Mouse (Mus musculus) intestine, embryonic 15.5 days (tissue): ENCODE results near the gene Tnfrsf4. TPM values are rescaled to one million over a fixed set of nuclear protein-coding genes. Genes with fewer than 3 reads are reported as not detected.

Experiments
- ATAC-seq: fragments of 200-750 bp; cut with Nextera tagmentation; 2 replicates; pipeline ENCODE4 v1.8.0; 2017; ENCODE audit warnings: moderate TSS enrichment, moderate library complexity
- H3K27ac ChIP-seq: fragments of 300-500 bp; sonication (generic); 2 replicates; pipeline ENCODE4 v1.5.1; 2015; ENCODE audit warnings: mild to moderate bottlenecking, inconsistent platforms
- H3K27me3 ChIP-seq: fragments of 300-500 bp; sonication (generic); replicated peaks from 2 replicates; pipeline ENCODE4 v1.6.1; 2015; ENCODE audit warnings: inconsistent platforms
- H3K36me3 ChIP-seq: fragments of 300-500 bp; sonication (generic); 2 replicates; pipeline ENCODE4 v1.6.1; 2015; ENCODE audit warnings: inconsistent platforms
- H3K4me1 ChIP-seq: fragments of 300-500 bp; sonication (generic); replicated peaks from 2 replicates; pipeline ENCODE4 v1.6.1; 2015; ENCODE audit warnings: inconsistent platforms
- H3K4me2 ChIP-seq: fragments of 300-500 bp; sonication (generic); replicated peaks from 2 replicates; pipeline ENCODE4 v1.6.1; 2015; ENCODE audit warnings: mild to moderate bottlenecking, inconsistent platforms
- H3K4me3 ChIP-seq: fragments of 300-500 bp; sonication (generic); replicated peaks from 2 replicates; pipeline ENCODE4 v1.5.1; 2015; ENCODE audit warnings: inconsistent platforms
- H3K9ac ChIP-seq: fragments of 300-500 bp; sonication (generic); 2 replicates; pipeline ENCODE4 v1.6.1; 2015; ENCODE audit warnings: inconsistent platforms
- H3K9me3 ChIP-seq: fragments of 300-500 bp; sonication (generic); 2 replicates; pipeline ENCODE4 v1.6.1; 2016; ENCODE audit warnings: inconsistent platforms
- whole genome bisulfite sequencing: fragments of 180-500 bp; shearing (Covaris S2); methylation state at CpG from one replicate; pipeline ENCODE4 v1.1.7; 2015; 5-methylcytosine and 5-hydroxymethylcytosine counted together
- polyA plus RNA-seq: library from polyadenylated mRNA; unstranded; fragments of >200 nt; fragmentation: Nextera tagmentation; extraction: Ambion mirVana; gene quantifications from 2 replicates; pipeline ENCODE4 v1.2.1, GENCODE M21; 2015

The Tnfrsf4 gene
- polyA plus RNA-seq = 0.49 and 0.52 TPM in 2 replicates

DNA sequence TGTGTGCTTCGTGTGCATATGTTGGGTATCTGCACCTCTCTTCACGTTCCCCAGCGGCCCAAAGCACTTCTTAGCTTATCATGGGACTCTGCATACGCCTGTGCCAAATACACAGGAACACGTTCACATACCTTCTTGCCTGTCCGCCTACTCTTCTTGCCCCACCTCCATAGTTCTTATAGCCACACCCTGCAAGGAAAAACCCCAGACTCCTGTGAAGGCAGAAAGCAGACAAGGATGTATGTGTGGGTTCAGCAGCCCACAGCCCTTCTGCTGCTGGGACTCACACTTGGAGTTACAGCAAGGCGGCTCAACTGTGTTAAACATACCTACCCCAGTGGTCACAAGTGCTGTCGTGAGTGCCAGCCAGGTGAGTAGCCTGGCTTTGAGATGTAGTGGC, at the start of gene Tnfrsf4:
Gene Tnfrsf4, plus strand, starts transcription at position 207 of the 400 bp plus-strand sequence.
- no peak within 1 kb of the TSS for H3K4me3 ChIP-seq
- H3K36me3 ChIP-seq = peaks cover 32% of the 10 kb centered on the region
- no peak within 1 kb of the TSS for H3K4me2 ChIP-seq
- H3K27ac ChIP-seq = no peak within 1 kb of the TSS
- no peaks in the 10 kb centered on the region for H3K27me3 ChIP-seq
- H3K9me3 ChIP-seq = no peaks in the 10 kb centered on the region
- no peak within 1 kb of the TSS for H3K9ac ChIP-seq
- WGBS = 78% methylated on average over 8 of the region's 8 CpGs
- ATAC-seq = peak; percentile 16; the same call in 1 of the 2 replicates
- H3K4me1 ChIP-seq = no peaks in the 10 kb centered on the region

DNA sequence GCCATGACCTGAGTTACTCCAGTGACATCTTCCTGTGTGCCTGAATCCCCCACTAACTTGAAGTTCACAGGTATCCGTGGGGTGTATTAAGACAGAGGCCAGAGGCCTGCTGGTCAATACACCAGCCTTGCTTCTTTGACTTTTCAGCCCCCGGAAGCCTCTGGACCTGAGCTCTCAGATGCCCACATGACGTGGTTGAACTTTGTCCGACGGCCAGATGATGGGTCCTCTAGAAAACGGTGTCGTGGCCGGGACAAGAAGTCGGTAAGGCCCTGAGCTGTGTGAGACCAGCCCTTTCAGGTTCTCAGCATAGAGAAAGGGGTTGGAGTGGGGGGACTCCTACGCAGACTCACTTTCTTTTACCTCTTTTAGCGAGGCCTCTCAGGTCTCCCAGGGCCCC, 49.2 kb upstream of the Tnfrsf4 start:
- Histone ChIP-seq H3K36me3 (0 out of 2 replicates have a peak, but pooled peaks cover 6% of the 10 kb centered on the region), H3K4me3 (no peak overlapping the region), H3K27me3 (no peaks in the 10 kb centered on the region), H3K27ac (no peak overlapping the region), H3K4me1 (peaks cover 21% of the 10 kb centered on the region), H3K9me3 (no peaks in the 10 kb centered on the region), H3K9ac (no peak overlapping the region), H3K4me2 (no peak overlapping the region)
- WGBS = 91% methylated on average over 11 of the region's 11 CpGs
- no peak for ATAC-seq

DNA sequence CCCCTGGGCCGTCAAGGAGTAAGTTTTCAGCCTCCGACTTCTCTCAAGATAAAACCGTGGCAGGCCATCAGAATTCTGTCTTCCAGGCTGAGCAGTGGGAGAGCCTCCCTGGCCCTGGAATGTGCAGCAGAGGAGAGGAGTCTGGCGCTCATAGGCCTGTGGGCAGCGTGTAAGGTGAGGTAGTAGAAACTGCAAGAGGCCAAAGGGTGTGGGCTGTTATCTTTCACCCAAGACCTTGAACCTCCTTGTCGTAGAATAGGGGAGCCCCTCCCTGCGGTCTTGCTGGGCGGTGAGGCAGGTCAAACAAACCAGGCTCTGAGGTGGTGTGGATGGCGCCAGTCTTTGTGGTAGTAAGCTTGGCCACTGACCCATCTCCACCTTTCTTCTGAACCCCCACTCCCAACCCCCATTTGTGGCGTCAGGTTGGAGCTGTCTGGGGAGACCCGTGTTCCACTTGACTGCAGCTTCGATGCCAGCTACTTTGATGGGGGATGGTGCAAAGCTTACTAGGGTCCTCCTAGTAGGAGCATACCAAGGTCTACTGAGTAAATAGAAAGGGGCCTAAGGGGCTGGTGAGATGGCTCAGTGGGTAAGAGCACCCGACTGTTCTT, 44.5 kb upstream of the Tnfrsf4 start:
- peak; percentile 84 for ATAC-seq
- Histone ChIP-seq H3K9ac (no peak overlapping the region), H3K4me1 (0 out of 2 replicates have a peak, but pooled peaks cover 5% of the 10 kb centered on the region), H3K27ac (0 out of 2 replicates have a peak overlapping the region, but pooled peaks have one; percentile 23), H3K36me3 (0 out of 2 replicates have a peak, but pooled peaks cover 6% of the 10 kb centered on the region), H3K4me2 (no peak overlapping the region; the same call in 1 of the 2 replicates), H3K27me3 (no peaks in the 10 kb centered on the region), H3K4me3 (no peak overlapping the region), H3K9me3 (no peaks in the 10 kb centered on the region)
- WGBS = 58% methylated on average over 13 of the region's 13 CpGs

DNA sequence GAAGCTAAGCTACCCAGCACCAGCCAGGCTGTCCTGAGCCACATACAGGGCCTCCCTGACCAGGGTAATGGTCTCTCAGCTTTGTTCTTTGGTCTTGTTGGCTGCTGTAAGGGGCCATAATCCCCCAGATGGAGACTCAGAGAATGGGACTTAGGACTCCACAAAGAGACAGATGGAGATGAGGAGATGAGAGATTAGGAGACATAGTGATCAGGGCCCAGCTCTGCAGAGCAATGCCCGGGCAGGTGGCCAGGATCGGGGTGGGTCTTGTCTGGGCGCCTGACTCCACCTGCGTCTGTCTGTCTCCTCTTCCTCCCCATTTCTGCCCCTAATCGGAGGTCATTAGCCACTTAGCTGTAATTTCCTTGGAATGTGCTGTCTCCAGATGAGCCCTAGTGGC, 43.4 kb upstream of the Tnfrsf4 start:
- no peak for ATAC-seq
- H3K4me1 ChIP-seq = 0 out of 2 replicates have a peak, but pooled peaks cover 5% of the 10 kb centered on the region
- WGBS = 72% methylated on average over 5 of the region's 5 CpGs

DNA sequence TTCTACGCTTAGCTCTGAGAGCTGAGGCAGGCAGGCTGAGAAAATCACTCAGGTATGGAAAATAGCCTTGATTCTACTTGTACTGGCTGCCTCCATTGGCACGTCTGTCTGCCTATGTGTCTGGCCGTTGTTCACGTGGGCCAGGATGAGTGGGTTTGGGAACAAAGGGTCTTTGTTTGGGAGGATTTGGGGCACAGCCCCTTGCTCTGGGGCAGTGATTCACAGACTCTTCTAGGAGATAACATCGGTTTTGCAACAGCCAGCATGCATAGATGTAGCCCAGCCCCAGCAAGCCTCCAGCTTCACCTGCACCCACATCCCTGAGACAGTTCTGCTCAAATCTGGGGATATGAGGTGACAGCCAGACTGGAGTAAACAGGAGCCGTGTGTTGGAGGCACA, 41.0 kb upstream of the Tnfrsf4 start:
- H3K9me3 ChIP-seq = no peaks in the 10 kb centered on the region
- H3K4me3 ChIP-seq = no peak overlapping the region
- H3K9ac ChIP-seq = no peak overlapping the region
- WGBS = 73% methylated on average over 6 of the region's 6 CpGs
- no peak for ATAC-seq
- H3K27ac ChIP-seq = no peak overlapping the region
- H3K4me2 ChIP-seq = no peak overlapping the region
- no peaks in the 10 kb centered on the region for H3K36me3 ChIP-seq
- H3K4me1 ChIP-seq = 0 out of 2 replicates have a peak, but pooled peaks cover 5% of the 10 kb centered on the region
- H3K27me3 ChIP-seq = no peaks in the 10 kb centered on the region

More for the DNA sequence above, 43.4 kb upstream of the Tnfrsf4 start:
- Histone ChIP-seq H3K27me3 (no peaks in the 10 kb centered on the region), H3K27ac (no peak overlapping the region), H3K4me3 (no peak overlapping the region), H3K9ac (no peak overlapping the region), H3K4me2 (no peak overlapping the region), H3K9me3 (no peaks in the 10 kb centered on the region), H3K36me3 (0 out of 2 replicates have a peak, but pooled peaks cover 4% of the 10 kb centered on the region)

DNA sequence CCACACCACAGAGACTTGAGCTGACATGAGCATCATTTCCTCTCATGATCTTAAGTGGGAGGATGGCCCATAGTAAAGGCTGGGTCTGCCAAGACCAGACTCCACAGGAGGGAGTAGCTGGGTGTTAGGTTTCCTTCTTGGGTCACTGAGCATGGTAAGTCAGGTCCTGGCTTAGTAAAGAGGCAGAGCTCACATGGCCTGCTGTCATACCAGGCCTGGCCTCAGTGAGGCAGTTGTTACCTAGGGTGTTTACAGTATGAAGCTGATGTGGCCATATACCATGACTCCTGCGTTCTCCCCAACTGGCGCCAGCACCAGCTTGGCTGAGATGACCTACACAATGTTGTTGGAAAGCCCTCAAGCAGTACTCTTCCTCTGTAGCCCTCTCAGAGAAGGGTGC, 40.4 kb upstream of the Tnfrsf4 start:
- Histone ChIP-seq H3K9ac (no peak overlapping the region), H3K4me2 (no peak overlapping the region), H3K27ac (no peak overlapping the region), H3K9me3 (no peaks in the 10 kb centered on the region), H3K4me3 (no peak overlapping the region), H3K27me3 (no peaks in the 10 kb centered on the region), H3K4me1 (0 out of 2 replicates have a peak, but pooled peaks cover 5% of the 10 kb centered on the region), H3K36me3 (no peaks in the 10 kb centered on the region)
- no peak for ATAC-seq
- WGBS = 72% methylated on average over 2 of the region's 2 CpGs

DNA sequence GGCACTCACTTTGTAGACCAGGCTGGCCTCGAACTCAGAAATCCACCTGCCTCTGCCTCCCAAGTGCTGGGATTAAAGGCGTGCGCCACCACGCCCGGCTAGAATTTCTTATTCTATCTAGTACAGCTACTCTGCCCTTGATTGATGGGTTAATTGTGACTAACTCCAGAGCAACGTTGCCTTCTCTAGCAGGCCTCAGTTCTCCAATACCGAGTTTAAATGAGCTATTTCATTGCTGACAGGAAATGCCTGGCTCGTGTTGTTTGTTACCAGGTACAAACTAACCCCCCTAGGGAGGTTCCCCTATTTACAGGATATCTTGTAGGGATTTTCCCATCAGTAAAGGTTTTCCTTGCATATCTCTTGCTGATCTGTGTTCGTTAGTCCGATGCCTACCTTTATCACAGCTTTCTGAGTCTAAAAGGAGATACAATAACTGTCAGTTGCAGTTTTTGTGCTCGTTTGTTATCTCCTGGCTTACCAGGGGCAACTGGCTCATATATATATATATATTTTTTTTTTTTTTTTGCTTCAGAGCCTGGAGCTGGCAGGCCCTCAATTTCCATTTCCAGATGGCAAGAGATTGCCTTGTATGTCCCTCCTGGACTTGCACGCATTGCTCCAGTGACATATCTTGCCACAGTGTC, 32.1 kb upstream of the Tnfrsf4 start:
- no peaks in the 10 kb centered on the region for H3K4me1 ChIP-seq
- no peaks in the 10 kb centered on the region for H3K36me3 ChIP-seq
- ATAC-seq = no peak
- H3K4me3 ChIP-seq = no peak overlapping the region
- H3K9me3 ChIP-seq = no peaks in the 10 kb centered on the region
- no peak overlapping the region for H3K4me2 ChIP-seq
- H3K27me3 ChIP-seq = no peaks in the 10 kb centered on the region
- H3K9ac ChIP-seq = no peak overlapping the region
- no peak overlapping the region for H3K27ac ChIP-seq
- 75% methylated on average over 12 of the region's 12 CpGs for WGBS

DNA sequence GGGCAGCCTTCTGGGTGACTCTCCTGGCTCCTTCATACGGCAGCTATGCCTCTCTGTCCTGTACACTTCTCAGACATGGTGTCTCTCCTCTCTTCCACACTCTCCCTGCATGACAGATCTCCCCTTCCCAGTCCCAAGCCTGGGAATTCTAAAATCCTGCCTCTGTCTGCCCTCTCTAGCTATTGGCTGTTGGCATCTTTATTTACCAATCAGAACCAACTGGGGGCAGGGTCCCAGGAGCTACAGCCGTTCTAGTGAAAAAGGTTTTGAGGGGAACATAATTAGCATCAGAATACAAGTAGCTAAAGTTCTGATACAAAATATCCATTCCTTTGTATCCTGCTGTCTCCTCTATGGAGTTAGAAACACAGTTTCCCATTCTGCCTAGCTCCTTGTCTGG, 29.9 kb upstream of the Tnfrsf4 start:
- Histone ChIP-seq H3K9me3 (no peaks in the 10 kb centered on the region), H3K27ac (no peak overlapping the region), H3K4me3 (no peak overlapping the region), H3K4me2 (no peak overlapping the region), H3K9ac (0 out of 2 replicates have a peak overlapping the region, but pooled peaks have one; percentile 15), H3K36me3 (no peaks in the 10 kb centered on the region), H3K4me1 (no peaks in the 10 kb centered on the region), H3K27me3 (no peaks in the 10 kb centered on the region)
- WGBS = 19% methylated on average over 2 of the region's 2 CpGs
- no peak for ATAC-seq

DNA sequence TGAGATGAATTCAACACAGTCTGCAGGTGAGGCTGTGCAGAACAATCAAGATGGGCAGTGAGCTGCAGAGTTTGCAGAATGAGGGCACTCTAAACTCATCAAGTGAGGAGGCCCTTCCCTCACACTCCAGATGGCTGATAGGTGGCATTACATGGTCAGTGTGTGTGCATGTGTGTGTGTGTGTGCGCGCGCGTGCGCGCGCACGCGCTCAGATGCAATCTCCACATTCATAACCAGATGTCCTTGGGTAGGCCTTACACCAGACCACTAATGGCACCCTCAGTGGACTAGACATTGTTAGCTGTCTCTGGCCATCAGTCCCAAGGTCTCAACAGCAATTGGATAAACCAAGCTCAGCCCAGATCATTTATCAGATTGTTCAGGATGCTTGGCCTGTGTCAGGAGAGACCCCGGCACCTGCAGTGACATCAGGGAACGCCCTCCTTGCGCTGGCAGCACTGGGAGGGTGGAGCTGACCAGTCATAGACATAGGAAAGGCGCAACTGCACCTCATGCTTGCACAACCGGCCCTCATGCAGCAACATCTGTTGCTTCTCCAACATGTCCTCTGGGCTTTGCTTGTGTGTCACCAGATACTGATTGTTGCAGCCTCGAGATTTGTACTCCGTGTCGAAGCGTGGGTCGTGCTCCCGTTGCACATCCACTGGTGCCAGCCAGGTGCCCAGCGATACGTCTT, 22.3 kb upstream of the Tnfrsf4 start:
- peaks cover 20% of the 10 kb centered on the region for H3K4me1 ChIP-seq
- H3K4me3 ChIP-seq = peak overlapping the region; percentile 94
- H3K36me3 ChIP-seq = no peaks in the 10 kb centered on the region
- H3K27ac ChIP-seq = peak overlapping the region; percentile 97; the same call in 1 of the 2 replicates
- no peak for ATAC-seq
- H3K4me2 ChIP-seq = peak overlapping the region; percentile 93
- H3K9ac ChIP-seq = peak overlapping the region; percentile 85
- WGBS = 81% methylated on average over 22 of the region's 22 CpGs
- H3K27me3 ChIP-seq = no peaks in the 10 kb centered on the region
- no peaks in the 10 kb centered on the region for H3K9me3 ChIP-seq

DNA sequence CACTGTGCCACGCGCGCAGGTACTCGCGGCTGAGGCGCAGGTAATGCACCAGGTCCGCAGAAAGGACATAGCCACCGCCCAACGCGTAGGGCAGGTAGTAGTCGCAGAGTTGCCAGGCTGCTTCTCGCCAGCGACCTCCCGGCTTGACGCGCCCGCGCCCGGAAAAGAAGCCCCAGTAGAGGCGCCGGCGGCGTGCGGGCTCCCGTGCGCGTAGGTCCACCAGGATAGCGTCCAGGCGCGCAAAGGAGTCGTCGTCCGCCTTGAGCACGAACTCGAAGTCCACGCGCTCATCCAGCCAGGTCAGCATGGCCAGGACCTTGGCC, 21.8 kb upstream of the Tnfrsf4 start:
- H3K4me3 ChIP-seq = peak overlapping the region; percentile 94
- no peak; the same call in 1 of the 2 replicates for ATAC-seq
- peaks cover 20% of the 10 kb centered on the region for H3K4me1 ChIP-seq
- H3K9ac ChIP-seq = peak overlapping the region; percentile 85
- H3K9me3 ChIP-seq = no peaks in the 10 kb centered on the region
- H3K27ac ChIP-seq = peak overlapping the region; percentile 97
- 23% methylated on average over 37 of the region's 37 CpGs for WGBS
- H3K27me3 ChIP-seq = no peaks in the 10 kb centered on the region
- peaks cover 4% of the 10 kb centered on the region; the same call in 1 of the 2 replicates for H3K36me3 ChIP-seq
- peak overlapping the region; percentile 93 for H3K4me2 ChIP-seq

DNA sequence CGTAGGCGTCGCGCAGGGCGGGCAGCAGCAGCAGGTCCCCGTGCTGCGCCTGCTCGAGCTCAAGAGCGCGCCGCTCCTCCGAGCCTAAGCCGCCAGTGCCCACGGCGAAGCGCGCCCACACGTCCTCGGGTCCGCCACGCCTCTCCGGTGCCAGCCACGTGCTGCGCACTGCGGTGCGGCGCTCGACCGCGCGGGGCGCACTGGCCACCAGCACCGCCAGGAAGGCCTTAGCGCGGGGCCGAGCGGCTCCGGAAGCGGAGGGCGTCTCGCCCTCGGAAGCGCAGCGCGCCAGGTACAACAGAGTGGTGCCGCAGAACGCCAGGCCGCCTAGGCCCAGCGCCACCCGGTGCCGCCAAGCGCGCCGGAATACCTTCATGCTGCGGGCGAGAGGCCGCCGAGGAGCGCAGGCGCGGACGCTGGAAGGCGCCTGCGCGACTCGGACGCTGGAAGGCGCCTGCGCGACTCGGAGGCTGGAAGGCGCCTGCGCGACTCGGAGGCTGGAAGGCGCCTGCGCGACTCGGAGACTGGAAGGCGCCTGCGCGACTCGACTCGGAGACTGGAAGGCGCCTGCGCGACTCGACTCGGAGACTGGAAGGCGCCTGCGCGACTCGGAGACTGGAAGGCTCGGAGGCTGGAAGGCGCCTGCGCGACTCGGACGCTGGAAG, 21.3 kb upstream of the Tnfrsf4 start, which contains the start of the genes B3galt6 and Sdf4:
Gene B3galt6, minus strand, starts transcription at position 409 of the 665 bp plus-strand sequence.
Gene Sdf4, plus strand, starts transcription at position 632 of the 665 bp plus-strand sequence.
- peaks cover 6% of the 10 kb centered on the region for H3K36me3 ChIP-seq
- WGBS = under 1% methylated on average over 99 of the region's 99 CpGs
- H3K4me2 ChIP-seq = peak within 1 kb of the TSS; percentile 93
- H3K9ac ChIP-seq = peak within 1 kb of the TSS; percentile 89
- H3K9me3 ChIP-seq = no peaks in the 10 kb centered on the region
- peak within 1 kb of the TSS; percentile 94 for H3K4me3 ChIP-seq
- peak within 1 kb of the TSS; percentile 97 for H3K27ac ChIP-seq
- ATAC-seq = peak; percentile 89
- H3K27me3 ChIP-seq = no peaks in the 10 kb centered on the region
- H3K4me1 ChIP-seq = peaks cover 20% of the 10 kb centered on the region
